Mouse (Mus musculus) splenic B cell, adult 2 months (primary cell): ENCODE results near the gene Lgals3bp.

ENCODE experiments used
- DNase-seq: peaks from one replicate; pipeline ENCODE4 v3.0.0-alpha.2; 2011; ENCODE audit warnings: low read depth, low spot score
- H3K27me3 ChIP-seq: 2 replicates; pipeline ENCODE4 v1.6.1; 2012; ENCODE audit warnings: mild to moderate bottlenecking, low read length, moderate library complexity, mixed read lengths; ENCODE audit not compliant: control insufficient read depth, poor library complexity, insufficient read depth, severe bottlenecking
- H3K36me3 ChIP-seq: 2 replicates; pipeline ENCODE4 v1.6.1; 2012; ENCODE audit warnings: mild to moderate bottlenecking, low read length, moderate library complexity, mixed read lengths; ENCODE audit not compliant: control insufficient read depth, poor library complexity, insufficient read depth, severe bottlenecking

Lgals3bp gene

DNA sequence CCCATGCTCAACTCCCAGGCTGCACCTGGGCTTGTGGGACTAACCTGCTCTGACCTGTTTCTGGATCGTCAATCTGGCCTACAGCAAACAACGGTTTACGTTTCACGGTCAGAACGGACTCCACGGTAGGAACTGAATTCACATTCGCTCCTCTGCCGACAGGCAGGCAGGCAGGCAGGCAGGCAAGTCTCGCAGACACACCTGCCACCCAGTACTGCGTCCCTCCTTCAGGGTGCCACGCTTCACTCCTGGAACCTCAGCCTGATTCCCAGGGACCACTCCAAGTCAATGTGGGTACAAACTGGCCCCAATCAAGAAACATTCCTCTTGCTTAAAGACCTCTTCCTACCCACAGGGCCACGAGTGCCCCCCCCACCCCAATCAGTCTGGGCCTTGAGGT is 54.0 kb downstream of the Lgals3bp start:
- Histone ChIP-seq H3K36me3 (no peaks in the 10 kb centered on the region), H3K27me3 (no peaks in the 10 kb centered on the region)
- no peak for DNase-seq

DNA sequence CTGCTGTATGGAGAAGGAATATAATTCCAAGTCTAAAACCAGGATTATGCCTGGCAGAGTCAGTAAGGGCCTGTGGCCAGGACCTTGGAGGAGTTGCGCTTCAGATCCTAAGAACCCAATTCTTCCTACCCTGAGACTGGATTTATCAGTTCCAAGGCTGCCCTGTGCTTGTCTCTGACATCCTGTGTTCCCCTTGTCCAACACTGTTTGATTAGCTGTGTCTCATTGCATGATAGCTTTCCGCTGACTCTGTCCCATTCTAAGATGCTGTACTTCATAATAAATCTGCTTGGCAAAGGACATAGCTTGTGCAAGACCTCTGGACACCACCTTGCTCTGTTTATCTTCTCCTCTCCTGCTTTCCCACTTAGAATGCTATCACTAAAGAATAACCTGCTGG is 54.5 kb downstream of the Lgals3bp start:
- H3K27me3 ChIP-seq = no peaks in the 10 kb centered on the region
- no peaks in the 10 kb centered on the region for H3K36me3 ChIP-seq
- no peak for DNase-seq

DNA sequence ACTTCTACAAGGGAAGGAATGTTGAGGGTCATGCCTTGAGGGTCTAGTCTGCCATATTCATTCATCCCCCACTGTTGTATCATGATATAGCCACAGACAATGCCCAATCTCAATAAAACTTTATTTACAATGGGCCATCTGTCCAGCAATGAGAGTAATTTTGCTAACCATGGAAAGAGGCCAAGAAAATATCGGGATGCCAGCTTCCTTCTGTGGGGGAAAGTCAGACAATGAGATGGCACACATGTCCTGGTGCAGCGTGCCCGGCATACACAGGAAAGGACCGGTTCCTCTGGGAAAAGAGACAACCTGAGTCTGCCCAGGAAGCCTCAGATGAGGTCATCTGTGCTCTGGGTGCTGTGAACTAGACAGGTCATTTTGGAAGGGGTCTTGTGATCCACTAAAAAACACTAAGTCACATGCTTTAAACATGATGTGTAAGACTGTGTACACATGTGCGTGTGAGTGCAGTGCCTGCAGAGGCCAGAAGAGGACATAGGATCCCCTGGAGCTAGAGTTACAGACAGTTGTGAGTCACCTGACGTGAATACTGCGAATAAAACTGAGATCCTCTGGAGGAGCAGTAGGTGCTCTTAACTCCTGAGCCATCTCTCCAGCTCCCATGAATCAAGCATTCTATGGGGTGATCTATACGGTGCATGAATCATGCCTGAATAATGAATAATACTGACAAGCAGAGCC is 55.3 kb downstream of the Lgals3bp start:
- Histone ChIP-seq H3K36me3 (no peaks in the 10 kb centered on the region), H3K27me3 (no peaks in the 10 kb centered on the region)
- no peak for DNase-seq

DNA sequence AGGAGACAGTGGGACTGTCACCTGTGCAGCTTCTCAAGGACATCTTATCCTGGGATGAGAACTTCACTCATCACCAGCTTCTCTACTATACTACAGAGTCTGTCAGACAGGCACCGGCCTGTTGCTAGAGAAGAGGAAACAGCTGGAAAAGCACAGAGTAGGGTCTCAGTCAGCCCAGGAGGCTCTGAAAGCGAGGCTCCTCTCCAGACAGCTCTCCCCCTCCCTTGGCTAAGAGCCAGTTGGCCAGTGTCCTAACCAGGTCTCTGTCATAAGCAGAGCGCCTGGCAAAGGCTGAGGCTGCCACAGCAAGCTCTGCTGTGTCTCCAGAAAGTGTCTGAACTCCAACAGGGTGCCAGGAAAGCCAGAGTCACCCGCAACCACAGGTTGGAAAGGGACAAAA is 56.2 kb downstream of the Lgals3bp start:
- no peaks in the 10 kb centered on the region for H3K36me3 ChIP-seq
- no peaks in the 10 kb centered on the region for H3K27me3 ChIP-seq
- DNase-seq = no peak

DNA sequence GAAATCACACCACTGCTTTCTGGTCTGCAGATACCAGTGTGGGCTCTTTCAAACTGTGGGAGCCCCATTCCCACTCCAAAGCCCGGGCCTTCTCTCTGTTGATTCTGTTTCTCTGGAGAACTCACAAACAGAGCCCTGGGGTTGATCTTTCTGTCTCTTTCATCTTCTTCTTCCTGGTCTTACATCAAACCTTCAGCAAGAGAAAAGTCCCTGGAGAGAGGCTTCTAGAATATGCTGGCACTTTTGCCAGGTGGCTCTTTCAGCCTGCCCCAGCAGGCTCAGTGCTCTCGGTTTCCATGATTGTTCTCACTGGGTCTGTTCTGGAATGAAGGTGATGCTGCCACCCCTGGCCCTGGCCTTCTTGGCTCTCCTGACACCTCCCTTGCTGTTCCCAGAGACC is 58.3 kb downstream of the Lgals3bp start:
- H3K27me3 ChIP-seq = no peaks in the 10 kb centered on the region
- no peaks in the 10 kb centered on the region for H3K36me3 ChIP-seq
- no peak for DNase-seq
